Mouse (Mus musculus) adrenal gland, postnatal 4 days (tissue): Measurements from ENCODE around the gene Wnt4. TPM values are rescaled to one million over a fixed set of nuclear protein-coding genes. Genes with fewer than 3 reads are reported as not detected.

Experiments used
- DNase-seq, 2 experiments: peaks; one replicate each; pipeline ENCODE4 v3.0.0; 2021 to 2022; ENCODE audit warnings: low spot score in 2 of 2, mixed read lengths in 2 of 2
- total RNA-seq, 2 experiments: library from RNA; stranded (reverse); gene quantifications; 2 replicates each; pipeline ENCODE4 v1.2.3; 2021

Wnt4 gene
- total RNA-seq, 2 experiments from 2014 or later, result 68.5 to 70.1 TPM

GRCm38 (mm10) chr4:137278144-137279040 is 1.1 kb downstream of the Wnt4 start:
- DNase-seq, result no peak

- DNase-seq, result no peak
These were observed 2.1 kb downstream of the Wnt4 start for GRCm38 (mm10) chr4:137279346-137279745.

- DNase-seq, result no peak
These were observed 4.0 kb downstream of the Wnt4 start for GRCm38 (mm10) chr4:137281273-137281672.

- DNase-seq, result no peak
These were observed 4.8 kb downstream of the Wnt4 start for GRCm38 (mm10) chr4:137282122-137282521.

GRCm38 (mm10) chr4:137282584-137283406 is 5.5 kb downstream of the Wnt4 start:
- DNase-seq, result no peak

GRCm38 (mm10) chr4:137283407-137283732 is 6.1 kb downstream of the Wnt4 start:
- no peak for DNase-seq

- DNase-seq, result no peak
These were observed 8.8 kb downstream of the Wnt4 start for GRCm38 (mm10) chr4:137285876-137286661.

- no peak for DNase-seq
These were observed 9.3 kb downstream of the Wnt4 start for GRCm38 (mm10) chr4:137286662-137286953.

- DNase-seq, result no peak
These were observed 9.9 kb downstream of the Wnt4 start for GRCm38 (mm10) chr4:137287206-137287605.

GRCm38 (mm10) chr4:137287818-137288217 is 10.5 kb downstream of the Wnt4 start:
- DNase-seq, result no peak

GRCm38 (mm10) chr4:137289701-137290100 is 12.4 kb downstream of the Wnt4 start:
- DNase-seq, result no peak

- no peak for DNase-seq
These were observed 13.0 kb downstream of the Wnt4 start for GRCm38 (mm10) chr4:137290250-137290649.

GRCm38 (mm10) chr4:137292625-137293024 is 15.3 kb downstream of the Wnt4 start:
- no peak for DNase-seq

GRCm38 (mm10) chr4:137294032-137294431 is 16.7 kb downstream of the Wnt4 start:
- no peak for DNase-seq

GRCm38 (mm10) chr4:137294474-137294873 is 17.2 kb downstream of the Wnt4 start:
- no peak for DNase-seq

GRCm38 (mm10) chr4:137294951-137295350 is 17.7 kb downstream of the Wnt4 start:
- no peak for DNase-seq

GRCm38 (mm10) chr4:137297611-137298010 is 20.3 kb downstream of the Wnt4 start:
- no peak for DNase-seq

GRCm38 (mm10) chr4:137298406-137298805 is 21.1 kb downstream of the Wnt4 start:
- DNase-seq, result no peak

GRCm38 (mm10) chr4:137300227-137300626 is 22.9 kb downstream of the Wnt4 start:
- no peak for DNase-seq

GRCm38 (mm10) chr4:137301635-137302034 is 24.3 kb downstream of the Wnt4 start:
- DNase-seq, result no peak

- DNase-seq, result no peak
These were observed 26.8 kb downstream of the Wnt4 start for GRCm38 (mm10) chr4:137304106-137304505.

GRCm38 (mm10) chr4:137305066-137305465 is 27.8 kb downstream of the Wnt4 start:
- DNase-seq, result no peak
